Mouse (Mus musculus): ENCODE results near the gene Prr13. TPM values are rescaled to one million over a fixed set of nuclear protein-coding genes. Genes with fewer than 3 reads are reported as not detected.

Gene Prr13
- polyA plus RNA-seq, 1 experiment from 2014 or later: 87.7 TPM

DNA sequence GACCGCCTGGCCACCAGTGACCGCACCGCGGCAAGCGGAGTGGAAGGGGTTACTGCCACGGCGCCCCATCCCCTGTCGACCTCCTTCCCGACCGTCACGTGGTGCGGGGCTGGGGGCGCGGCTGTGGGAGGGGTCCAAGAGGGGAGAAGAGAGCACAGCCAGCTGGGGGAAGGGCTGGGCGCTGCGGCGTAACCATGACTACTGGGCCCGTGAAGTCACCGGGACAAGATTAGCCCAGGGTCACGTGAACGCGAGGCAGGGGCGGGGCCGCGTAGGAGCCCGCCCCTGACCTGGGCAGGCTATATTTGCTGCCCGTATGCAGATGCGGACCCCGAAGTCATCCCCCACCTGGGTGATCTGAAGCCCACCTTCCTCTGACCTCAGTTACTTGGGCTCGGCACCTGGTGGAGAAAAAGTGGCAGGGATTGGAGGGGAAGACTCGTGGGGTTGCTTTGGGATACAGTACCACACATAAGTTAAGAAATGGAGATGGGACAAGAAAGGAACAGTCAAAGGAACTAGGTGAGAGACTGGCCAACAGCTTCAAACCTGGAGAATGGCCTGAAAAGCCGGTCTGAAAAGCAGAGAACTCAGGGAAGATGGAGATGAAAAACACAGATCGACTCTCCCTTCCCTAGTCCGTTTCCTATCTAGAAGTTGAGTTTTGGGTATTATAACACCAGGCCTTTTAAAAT lies 51.9 kb downstream of the Prr13 start:
- Histone ChIP-seq H3K27me3 (ENCODE audit: control insufficient read depth, insufficient read depth, low read length) (no peaks in the 10 kb centered on the region), H3K4me1 (ENCODE audit: control insufficient read depth, insufficient read depth, low read length) (peaks cover 25% of the 10 kb centered on the region), H3K9ac (ENCODE audit: low read depth, low read length) (peak overlapping the region; percentile 63), H3K9me3 (ENCODE audit: control insufficient read depth, low read length) (no peaks in the 10 kb centered on the region), H3K27ac (ENCODE audit: low read depth, low read length) (peak overlapping the region; percentile 68), H3K4me2 (replicated peaks; ENCODE audit: low read depth, low read length) (peak overlapping the region; percentile 73), H3K36me3 (ENCODE audit: control insufficient read depth, insufficient read depth, low read length) (peaks cover 11% of the 10 kb centered on the region; the same call in 1 of the 2 replicates), H3K4me3 (ENCODE audit: low read length) (peak overlapping the region; percentile 57)
- WGBS: 3% methylated on average over 34 of the region's 34 CpGs
- ATAC-seq (ENCODE audit: low FRiP score, low TSS enrichment): peak; percentile 94

DNA sequence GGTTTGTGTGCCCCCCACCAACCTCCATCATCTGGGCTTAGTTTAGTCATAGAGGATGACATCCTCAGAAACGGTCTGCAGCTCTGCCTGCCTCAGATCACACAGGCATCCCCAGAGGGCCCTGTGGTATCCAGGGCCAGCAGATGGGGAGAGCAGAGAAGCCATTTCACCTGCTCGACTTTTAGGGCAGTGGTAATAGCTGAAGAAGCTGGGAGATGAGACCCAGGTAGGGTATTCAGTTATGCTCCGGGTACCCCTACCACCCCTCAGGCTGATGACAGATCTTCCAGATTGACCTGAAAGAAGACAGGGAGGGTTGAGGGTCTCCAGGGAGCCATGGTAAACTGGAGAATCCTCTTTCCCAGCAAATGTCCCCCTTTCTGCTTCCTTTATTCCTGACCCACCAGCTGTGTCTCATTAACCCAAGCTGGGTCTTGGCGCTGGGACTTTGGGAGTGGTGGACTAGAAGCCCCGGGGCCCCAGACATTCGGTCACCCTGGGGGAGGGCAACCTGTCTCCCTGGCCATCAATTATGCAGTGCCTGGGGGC lies 52.5 kb downstream of the Prr13 start:
- peak; percentile 19; the same call in 1 of the 2 replicates for ATAC-seq (ENCODE audit: low FRiP score, low TSS enrichment)
- WGBS: 6% methylated on average over 6 of the region's 6 CpGs
- H3K9ac ChIP-seq (ENCODE audit: low read depth, low read length): peak overlapping the region; percentile 19; the same call in 1 of the 2 replicates
- no peaks in the 10 kb centered on the region for H3K27me3 ChIP-seq (ENCODE audit: control insufficient read depth, insufficient read depth, low read length)
- H3K4me2 ChIP-seq (replicated peaks; ENCODE audit: low read depth, low read length): peak overlapping the region; percentile 73
- H3K36me3 ChIP-seq (ENCODE audit: control insufficient read depth, insufficient read depth, low read length): peaks cover 11% of the 10 kb centered on the region; the same call in 1 of the 2 replicates
- H3K9me3 ChIP-seq (ENCODE audit: control insufficient read depth, low read length): no peaks in the 10 kb centered on the region
- H3K4me1 ChIP-seq (ENCODE audit: control insufficient read depth, insufficient read depth, low read length): peaks cover 24% of the 10 kb centered on the region
- peak overlapping the region; percentile 68 for H3K27ac ChIP-seq (ENCODE audit: low read depth, low read length)
- peak overlapping the region; percentile 57; the same call in 1 of the 2 replicates for H3K4me3 ChIP-seq (ENCODE audit: low read length)

- H3K36me3 ChIP-seq (ENCODE audit: control insufficient read depth, insufficient read depth, low read length): peaks cover 11% of the 10 kb centered on the region; the same call in 1 of the 2 replicates
- peak overlapping the region; percentile 19; the same call in 1 of the 2 replicates for H3K9ac ChIP-seq (ENCODE audit: low read depth, low read length)
- H3K27me3 ChIP-seq (ENCODE audit: control insufficient read depth, insufficient read depth, low read length): no peaks in the 10 kb centered on the region
- H3K4me3 ChIP-seq (ENCODE audit: low read length): no peak overlapping the region
- peaks cover 24% of the 10 kb centered on the region for H3K4me1 ChIP-seq (ENCODE audit: control insufficient read depth, insufficient read depth, low read length)
- ATAC-seq (ENCODE audit: low FRiP score, low TSS enrichment): no peak
- peak overlapping the region; percentile 68 for H3K27ac ChIP-seq (ENCODE audit: low read depth, low read length)
- no peak overlapping the region; the same call in 1 of the 2 replicates for H3K4me2 ChIP-seq (replicated peaks; ENCODE audit: low read depth, low read length)
- 29% methylated on average over 5 of the region's 5 CpGs for WGBS
- H3K9me3 ChIP-seq (ENCODE audit: control insufficient read depth, low read length): no peaks in the 10 kb centered on the region
Measured at GRCm38 (mm10) chr15:102512010-102512409, 53.2 kb downstream of the Prr13 start.

Other genes starting within 250 kb of the Prr13 start
- gene Itgb7, start 227.1 kb upstream of the Prr13 start, polyA plus RNA-seq (2014; fragmentation: Nextera tagmentation; extraction: Ambion mirVana): 1.1 and 1.7 TPM in 2 replicates
- gene Rarg, start 201.5 kb upstream of the Prr13 start, polyA plus RNA-seq (2014; fragmentation: Nextera tagmentation; extraction: Ambion mirVana): 17.9 and 23.9 TPM in 2 replicates
- 0.37 and 0.84 TPM in 2 replicates for gene Gm9918, start 188.5 kb upstream of the Prr13 start, polyA plus RNA-seq (2014; fragmentation: Nextera tagmentation; extraction: Ambion mirVana)
- 53.7 and 65.3 TPM in 2 replicates for gene Mfsd5, start 179.6 kb upstream of the Prr13 start, polyA plus RNA-seq (2014; fragmentation: Nextera tagmentation; extraction: Ambion mirVana)
- gene Espl1, start 162.8 kb upstream of the Prr13 start, polyA plus RNA-seq (2014; fragmentation: Nextera tagmentation; extraction: Ambion mirVana): 33.6 and 35.2 TPM in 2 replicates
- 481 and 576 TPM in 2 replicates for gene Pfdn5, start 132.9 kb upstream of the Prr13 start, polyA plus RNA-seq (2014; fragmentation: Nextera tagmentation; extraction: Ambion mirVana)
- 117 and 129 TPM in 2 replicates for gene Myg1, start 127.3 kb upstream of the Prr13 start, polyA plus RNA-seq (2014; fragmentation: Nextera tagmentation; extraction: Ambion mirVana)
- gene Aaas, start 108.3 kb upstream of the Prr13 start, polyA plus RNA-seq (2014; fragmentation: Nextera tagmentation; extraction: Ambion mirVana): 73.3 and 84.7 TPM in 2 replicates
- 1.0 and 2.0 TPM in 2 replicates for gene Sp7, start 91.8 kb upstream of the Prr13 start, polyA plus RNA-seq (2014; fragmentation: Nextera tagmentation; extraction: Ambion mirVana)
- 16.5 and 16.8 TPM in 2 replicates for gene Sp1, start 52.9 kb upstream of the Prr13 start, polyA plus RNA-seq (2014; fragmentation: Nextera tagmentation; extraction: Ambion mirVana)
- 0.51 and 0.95 TPM in 2 replicates for gene Amhr2, start 13.7 kb upstream of the Prr13 start, polyA plus RNA-seq (2014; fragmentation: Nextera tagmentation; extraction: Ambion mirVana)
- 305 and 373 TPM in 2 replicates for gene Pcbp2, start 11.5 kb downstream of the Prr13 start, polyA plus RNA-seq (2014; fragmentation: Nextera tagmentation; extraction: Ambion mirVana)
- gene Gm10337, start 44.7 kb downstream of the Prr13 start, polyA plus RNA-seq (2014; fragmentation: Nextera tagmentation; extraction: Ambion mirVana): not detected in 2 replicates
- gene Map3k12, start 58.0 kb downstream of the Prr13 start, polyA plus RNA-seq (2014; fragmentation: Nextera tagmentation; extraction: Ambion mirVana): 12.2 and 14.8 TPM in 2 replicates
- 80.4 and 89.1 TPM in 2 replicates for gene Tarbp2, start 59.2 kb downstream of the Prr13 start, polyA plus RNA-seq (2014; fragmentation: Nextera tagmentation; extraction: Ambion mirVana)
- gene Npff, start 65.9 kb downstream of the Prr13 start, polyA plus RNA-seq (2014; fragmentation: Nextera tagmentation; extraction: Ambion mirVana): 2.7 and 3.5 TPM in 2 replicates
- gene Gm28047, start 166.0 kb downstream of the Prr13 start, polyA plus RNA-seq (2014; fragmentation: Nextera tagmentation; extraction: Ambion mirVana): 0.79 TPM in 1 of 2 replicates, not detected in the other
- gene Atf7, start 166.4 kb downstream of the Prr13 start, polyA plus RNA-seq (2014; fragmentation: Nextera tagmentation; extraction: Ambion mirVana): 30.5 and 36.8 TPM in 2 replicates
- gene Atp5g2, start 213.3 kb downstream of the Prr13 start, polyA plus RNA-seq (2014; fragmentation: Nextera tagmentation; extraction: Ambion mirVana): 90.0 and 124 TPM in 2 replicates